Mouse (Mus musculus) liver, embryonic 15.5 days (tissue): ENCODE results near the gene S100a16. TPM values are rescaled to one million over a fixed set of nuclear protein-coding genes. Genes with fewer than 3 reads are reported as not detected.

Experiments
- ATAC-seq: fragments of 200-750 bp; cut with Nextera tagmentation; 2 replicates; pipeline ENCODE4 v1.8.0; 2017; ENCODE audit warnings: moderate number of reproducible peaks, mild to moderate bottlenecking, moderate library complexity; ENCODE audit not compliant: insufficient read depth
- H3K27ac ChIP-seq: fragments of 300-500 bp; sonication (generic); replicated peaks from 2 replicates; pipeline ENCODE4 v1.5.1; 2015; ENCODE audit warnings: mild to moderate bottlenecking, inconsistent platforms
- H3K27me3 ChIP-seq: fragments of 300-500 bp; sonication (generic); 2 replicates; pipeline ENCODE4 v1.6.1; 2015; ENCODE audit warnings: mild to moderate bottlenecking, inconsistent platforms
- H3K36me3 ChIP-seq: fragments of 300-500 bp; sonication (generic); replicated peaks from 2 replicates; pipeline ENCODE4 v1.6.1; 2015; ENCODE audit warnings: moderate library complexity, mild to moderate bottlenecking, inconsistent platforms
- H3K4me1 ChIP-seq: fragments of 300-500 bp; sonication (generic); replicated peaks from 2 replicates; pipeline ENCODE4 v1.6.1; 2015; ENCODE audit warnings: inconsistent platforms
- H3K4me2 ChIP-seq: fragments of 300-500 bp; sonication (generic); 2 replicates; pipeline ENCODE4 v1.6.1; 2015; ENCODE audit warnings: moderate library complexity, mild to moderate bottlenecking, inconsistent platforms
- H3K4me3 ChIP-seq: fragments of 300-500 bp; sonication (generic); replicated peaks from 2 replicates; pipeline ENCODE4 v1.5.1; 2015; ENCODE audit warnings: mild to moderate bottlenecking, inconsistent platforms
- H3K9ac ChIP-seq: fragments of 300-500 bp; sonication (generic); 2 replicates; pipeline ENCODE4 v1.6.1; 2015; ENCODE audit warnings: moderate library complexity, mild to moderate bottlenecking, inconsistent platforms
- H3K9me3 ChIP-seq: fragments of 300-500 bp; sonication (generic); replicated peaks from 2 replicates; pipeline ENCODE4 v1.6.1; 2016; ENCODE audit warnings: inconsistent platforms
- WGBS: fragments of 180-500 bp; shearing (Covaris S2); methylation state at CpG from one replicate; pipeline ENCODE4 v1.1.7; 2015; ENCODE audit warnings: mixed read lengths; ENCODE audit not compliant: insufficient replicate concordance; 5-methylcytosine and 5-hydroxymethylcytosine counted together
- polyA plus RNA-seq: library from polyadenylated mRNA; unstranded; fragments of >200 nt; fragmentation: Nextera tagmentation; extraction: Ambion mirVana; gene quantifications from 2 replicates; pipeline ENCODE4 v1.2.1, GENCODE M21; 2015

The S100a16 gene
- polyA plus RNA-seq, 1 experiment from 2014 or later, result 32.3 TPM

DNA sequence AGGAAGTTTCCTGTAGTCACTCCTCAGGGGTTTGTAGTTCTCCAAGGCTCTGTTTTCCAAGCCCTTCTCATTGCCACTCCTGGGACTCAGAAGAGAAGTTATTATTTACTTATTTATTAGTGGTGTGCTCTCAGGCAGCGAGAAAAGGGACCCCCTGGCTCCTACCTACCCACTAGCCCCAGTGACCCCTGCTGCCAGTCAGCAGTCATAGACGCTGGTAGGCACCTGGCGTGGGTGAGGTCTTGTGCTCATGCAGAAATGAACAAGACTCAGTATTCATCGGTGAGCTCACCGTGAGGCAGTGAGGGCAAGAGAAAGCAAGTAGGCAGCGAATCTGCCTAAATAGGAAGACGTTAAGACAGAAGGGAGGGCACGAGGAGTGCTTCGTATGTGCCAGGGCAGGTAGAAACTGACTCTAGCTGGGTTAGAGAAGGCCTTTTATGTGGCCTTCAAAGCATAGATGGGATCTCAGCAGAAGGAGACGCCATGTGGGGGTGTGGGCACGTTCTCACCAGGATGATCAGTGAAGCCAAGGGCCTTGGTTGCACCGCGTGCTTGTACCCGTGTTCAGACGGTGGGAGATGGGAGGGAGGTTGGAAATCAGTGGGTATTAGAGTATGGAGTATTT lies 49.1 kb downstream of the S100a16 start:
- WGBS, result 63% methylated on average over 15 of the region's 15 CpGs
- no peak overlapping the region for H3K9ac ChIP-seq
- no peak overlapping the region for H3K27ac ChIP-seq

DNA sequence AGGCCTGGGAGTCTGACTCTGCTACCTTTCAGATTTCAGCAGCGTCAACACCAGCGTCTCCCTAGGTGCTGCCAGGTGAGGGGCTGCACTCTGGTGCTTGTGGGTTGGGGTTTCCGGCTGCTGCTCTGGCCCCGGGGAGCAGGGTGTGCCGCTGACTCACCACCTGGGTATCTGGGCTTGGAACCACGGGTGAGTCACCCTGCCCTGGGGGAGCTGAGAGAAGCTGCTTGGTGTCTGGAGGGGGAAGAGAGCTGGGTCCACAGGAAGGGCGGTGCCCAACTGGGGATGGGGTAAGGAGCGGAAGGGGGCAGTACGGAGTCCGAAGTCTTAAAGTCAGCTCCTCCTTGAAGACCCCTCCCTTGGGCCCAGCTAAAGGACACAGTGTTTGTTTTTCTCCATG lies 49.9 kb downstream of the S100a16 start:
- H3K27me3 ChIP-seq, result no peaks in the 10 kb centered on the region
- peaks cover 3% of the 10 kb centered on the region; the same call in 1 of the 2 replicates for H3K4me1 ChIP-seq
- no peak overlapping the region for H3K4me3 ChIP-seq
- 18% methylated on average over 10 of the region's 10 CpGs for WGBS
- H3K27ac ChIP-seq, result peak overlapping the region; percentile 61
- peak; percentile 46; the same call in 1 of the 2 replicates for ATAC-seq
- no peaks in the 10 kb centered on the region for H3K36me3 ChIP-seq
- no peak overlapping the region for H3K9ac ChIP-seq
- no peak overlapping the region for H3K4me2 ChIP-seq
- H3K9me3 ChIP-seq, result no peaks in the 10 kb centered on the region

More for the DNA sequence above, 49.1 kb downstream of the S100a16 start:
- Histone ChIP-seq H3K9me3 (no peaks in the 10 kb centered on the region), H3K4me1 (peaks cover 3% of the 10 kb centered on the region; the same call in 1 of the 2 replicates), H3K27me3 (no peaks in the 10 kb centered on the region), H3K4me3 (no peak overlapping the region), H3K4me2 (no peak overlapping the region), H3K36me3 (no peaks in the 10 kb centered on the region)
- no peak for ATAC-seq

DNA sequence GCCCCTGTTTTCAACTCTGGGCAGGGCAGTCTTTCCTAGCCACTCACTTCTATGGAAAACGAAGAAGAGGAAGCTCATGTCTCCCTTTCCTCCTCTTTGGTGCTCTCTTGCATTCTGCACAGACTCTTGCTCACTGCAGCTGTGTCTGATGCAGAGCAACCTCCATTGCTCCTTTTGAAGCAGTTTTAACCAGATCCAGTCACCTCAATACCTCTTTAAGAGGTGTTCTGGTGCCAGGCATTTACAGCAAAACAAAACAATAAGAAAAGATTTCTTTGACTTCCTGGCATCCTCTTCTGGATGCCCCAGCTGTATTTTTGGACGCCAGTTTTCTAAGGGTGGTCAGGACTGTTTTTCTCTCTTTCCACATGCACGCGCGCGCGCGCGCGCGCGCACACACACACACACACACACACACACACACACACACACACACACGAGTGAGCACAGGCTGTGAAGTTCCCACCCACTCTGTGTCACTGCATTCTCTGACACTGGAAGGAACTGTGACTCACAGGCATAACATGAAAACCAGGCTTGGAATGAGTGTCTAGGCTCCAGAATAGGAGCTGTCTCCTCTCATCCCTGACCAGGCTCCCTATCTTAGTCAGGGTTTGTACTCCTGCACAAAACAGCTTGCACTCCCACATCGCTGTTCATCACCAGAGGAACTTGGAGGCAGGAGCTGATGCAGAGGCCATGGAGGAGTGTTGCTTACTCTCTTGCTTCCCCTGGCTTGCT lies 50.5 kb downstream of the S100a16 start:
- Histone ChIP-seq H3K4me2 (no peak overlapping the region), H3K9ac (no peak overlapping the region), H3K27ac (peak overlapping the region; percentile 61), H3K27me3 (no peaks in the 10 kb centered on the region), H3K4me1 (peaks cover 3% of the 10 kb centered on the region; the same call in 1 of the 2 replicates), H3K36me3 (no peaks in the 10 kb centered on the region), H3K4me3 (no peak overlapping the region), H3K9me3 (no peaks in the 10 kb centered on the region)
- 0 out of 2 replicates have a peak, but pooled peaks have one; percentile 8 for ATAC-seq
- WGBS, result 73% methylated on average over 14 of the region's 14 CpGs

DNA sequence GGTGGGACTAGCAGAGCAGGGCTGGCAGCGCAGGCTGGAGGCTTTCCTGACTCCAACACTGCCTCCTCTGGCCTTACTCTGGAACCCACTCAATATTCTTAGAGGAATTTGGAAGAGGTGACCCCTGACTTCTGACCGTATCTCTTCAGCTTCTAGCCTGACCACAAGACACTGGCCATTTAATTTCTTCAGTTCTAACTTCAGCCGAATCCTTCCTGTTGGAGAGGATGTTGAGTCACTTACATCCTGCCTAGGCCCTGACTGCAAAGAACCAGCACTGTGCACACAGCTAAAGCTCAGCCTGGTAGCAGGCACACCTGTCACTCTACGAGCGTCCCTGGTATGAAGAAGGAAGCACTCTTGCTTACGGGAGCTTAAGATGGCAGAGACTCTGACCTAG lies 52.3 kb downstream of the S100a16 start:
- Histone ChIP-seq H3K4me2 (no peak overlapping the region; the same call in 1 of the 2 replicates), H3K36me3 (no peaks in the 10 kb centered on the region), H3K9me3 (no peaks in the 10 kb centered on the region), H3K4me1 (peaks cover 3% of the 10 kb centered on the region; the same call in 1 of the 2 replicates), H3K27ac (peak overlapping the region; percentile 53; the same call in 1 of the 2 replicates), H3K9ac (no peak overlapping the region), H3K27me3 (no peaks in the 10 kb centered on the region), H3K4me3 (no peak overlapping the region)
- peak; percentile 50; the same call in 1 of the 2 replicates for ATAC-seq
- WGBS, result 37% methylated on average over 6 of the region's 6 CpGs

DNA sequence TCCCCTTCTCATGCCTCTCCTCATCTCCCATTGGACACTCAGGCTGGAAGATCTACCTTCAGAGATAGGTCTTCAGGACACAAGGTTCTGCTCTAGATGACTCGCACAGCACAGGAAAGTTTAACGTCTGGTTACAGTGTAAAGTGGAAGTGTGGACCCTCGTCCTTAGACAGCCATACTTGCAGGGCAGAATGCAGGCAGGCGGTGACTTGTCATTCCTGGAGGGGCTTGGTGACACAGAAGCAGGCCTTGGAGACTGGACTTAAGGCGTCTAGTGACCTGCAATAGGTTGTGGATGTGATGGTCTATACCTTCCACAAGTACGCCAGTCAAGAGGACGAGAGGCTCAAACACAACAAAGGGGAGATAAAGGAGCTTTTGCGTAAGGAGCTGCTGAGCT lies 52.9 kb downstream of the S100a16 start, which contains the start of gene S100a2:
Gene S100a2, plus strand, starts transcription at position 301 of the 400 bp plus-strand sequence.
- Histone ChIP-seq H3K4me2 (no peak within 1 kb of the TSS; the same call in 1 of the 2 replicates), H3K4me3 (no peak within 1 kb of the TSS), H3K9me3 (no peaks in the 10 kb centered on the region), H3K9ac (no peak within 1 kb of the TSS), H3K36me3 (no peaks in the 10 kb centered on the region), H3K27me3 (no peaks in the 10 kb centered on the region), H3K27ac (peak within 1 kb of the TSS; percentile 53; the same call in 1 of the 2 replicates), H3K4me1 (peaks cover 3% of the 10 kb centered on the region; the same call in 1 of the 2 replicates)
- no peak for ATAC-seq
- WGBS, result 49% methylated on average over 8 of the region's 8 CpGs

Other genes with a start within 250 kb of the S100a16 start
- 3.4 and 3.5 TPM in 2 replicates for gene Gatad2b, start 244.1 kb upstream of the S100a16 start, polyA plus RNA-seq
- gene Slc27a3, start 147.3 kb upstream of the S100a16 start, polyA plus RNA-seq, result 1.5 and 1.7 TPM in 2 replicates
- 9.2 and 9.9 TPM in 2 replicates for gene Ints3, start 103.6 kb upstream of the S100a16 start, polyA plus RNA-seq
- 3.7 and 4.8 TPM in 2 replicates for gene Npr1, start 71.4 kb upstream of the S100a16 start, polyA plus RNA-seq
- gene Ilf2, start 61.1 kb upstream of the S100a16 start, polyA plus RNA-seq, result 48.2 and 50.8 TPM in 2 replicates
- 16.2 and 17.8 TPM in 2 replicates for gene Snapin, start 46.2 kb upstream of the S100a16 start, polyA plus RNA-seq
- gene Chtop, start 27.8 kb upstream of the S100a16 start, polyA plus RNA-seq, result 49.8 and 51.6 TPM in 2 replicates
- gene S100a1, start 22.9 kb upstream of the S100a16 start, polyA plus RNA-seq, result 24.3 and 24.4 TPM in 2 replicates
- 16.1 and 18.9 TPM in 2 replicates for gene S100a13, start 22.8 kb upstream of the S100a16 start, polyA plus RNA-seq
- gene S100a14, start 10.4 kb upstream of the S100a16 start, polyA plus RNA-seq, result not detected in 2 replicates
- not detected in 2 replicates for gene S100a3, start 23.3 kb downstream of the S100a16 start, polyA plus RNA-seq
- not detected in 2 replicates for gene S100a2, start 53.0 kb downstream of the S100a16 start, polyA plus RNA-seq
- gene Gm42674, start 64.7 kb downstream of the S100a16 start, polyA plus RNA-seq, result not detected in 2 replicates
- 1.7 and 2.3 TPM in 2 replicates for gene S100a4, start 66.5 kb downstream of the S100a16 start, polyA plus RNA-seq
- gene S100a5, start 71.3 kb downstream of the S100a16 start, polyA plus RNA-seq, result not detected in 2 replicates
- 14.2 and 15.9 TPM in 2 replicates for gene S100a6, start 75.6 kb downstream of the S100a16 start, polyA plus RNA-seq
- gene S100a7a, start 116.8 kb downstream of the S100a16 start, polyA plus RNA-seq, result not detected in 2 replicates
- gene S100a8, start 131.7 kb downstream of the S100a16 start, polyA plus RNA-seq, result 1,899 and 2,323 TPM in 2 replicates
- 1,494 and 1,522 TPM in 2 replicates for gene S100a9, start 158.5 kb downstream of the S100a16 start, polyA plus RNA-seq
- gene Pglyrp4, start 189.7 kb downstream of the S100a16 start, polyA plus RNA-seq, result not detected in 2 replicates
- gene Gm5849, start 240.6 kb downstream of the S100a16 start, polyA plus RNA-seq, result not detected in 2 replicates